Mouse (Mus musculus): ENCODE results near the gene 1500011B03Rik.
A peak's percentile ranks its signal among the peaks of the same experiment; 100 is the strongest.

1500011B03Rik gene

GRCm38 (mm10) chr5:114809181-114809756 lies 14.0 kb downstream of the 1500011B03Rik start:
- DNase-seq (ENCODE audit: inconsistent ontology term), result no peak

DNA sequence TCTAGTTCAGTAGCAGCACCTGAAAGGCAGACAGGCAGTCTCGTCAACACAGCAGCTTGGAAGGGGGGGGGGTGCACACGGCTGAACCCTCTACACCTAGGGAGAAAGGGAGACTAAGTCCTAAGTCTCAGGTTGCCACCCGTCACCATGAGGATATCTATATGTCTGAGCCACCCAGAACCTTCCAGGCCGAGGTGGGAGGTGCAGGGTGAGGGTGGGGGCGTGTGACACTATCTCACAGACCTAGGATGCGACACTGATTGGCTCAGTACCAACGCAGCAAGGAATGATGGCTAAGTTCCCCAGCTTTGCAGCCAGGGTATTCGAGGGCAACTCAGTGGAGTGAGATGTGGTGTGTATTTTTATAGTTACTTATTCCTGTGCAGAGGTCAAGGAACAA lies 14.9 kb downstream of the 1500011B03Rik start:
- no peak for DNase-seq (ENCODE audit: inconsistent ontology term)

DNA sequence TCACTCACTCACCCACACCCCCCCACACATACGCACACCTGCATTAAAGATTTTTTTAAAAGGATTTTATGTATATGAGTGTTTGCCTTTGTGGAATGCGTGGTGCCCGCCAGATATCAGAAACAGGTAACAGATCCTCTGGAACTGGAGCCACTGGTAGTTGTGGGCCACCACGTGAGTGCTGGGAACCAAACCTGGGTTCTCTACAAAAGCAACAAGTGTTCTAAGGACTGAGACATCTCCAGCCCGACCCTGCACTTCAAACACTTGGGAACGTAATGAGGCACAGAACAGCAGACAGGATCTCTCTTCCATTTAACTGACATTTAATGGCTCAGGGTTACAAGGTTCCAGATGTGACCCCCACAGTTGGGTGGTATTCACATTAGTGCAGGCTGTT lies 15.4 kb downstream of the 1500011B03Rik start:
- DNase-seq (ENCODE audit: inconsistent ontology term), result no peak

- DNase-seq (ENCODE audit: inconsistent ontology term), result no peak
These were observed 15.8 kb downstream of the 1500011B03Rik start for GRCm38 (mm10) chr5:114807468-114807867.

DNA sequence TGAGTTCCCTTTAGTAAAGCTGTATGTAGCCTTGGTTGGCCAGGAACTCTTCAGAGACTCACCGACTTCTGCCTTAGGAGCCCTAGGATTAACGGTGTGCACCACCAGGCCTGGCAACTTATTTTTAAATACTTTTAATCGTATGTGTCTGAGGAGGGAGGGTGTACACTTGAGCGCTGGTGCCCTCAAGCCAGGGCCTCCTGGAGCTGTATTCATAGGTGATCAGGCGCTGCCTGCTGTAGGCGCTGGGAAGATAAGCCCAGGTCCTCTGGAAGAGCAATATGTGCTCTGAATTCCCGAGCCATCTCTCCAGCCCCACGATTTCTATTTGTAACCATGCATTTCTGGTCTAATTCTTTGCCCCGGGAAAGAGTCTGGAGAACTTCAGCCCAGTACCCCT lies 16.2 kb downstream of the 1500011B03Rik start:
- no peak for DNase-seq (ENCODE audit: inconsistent ontology term)

GRCm38 (mm10) chr5:114806636-114807035 lies 16.6 kb downstream of the 1500011B03Rik start:
- no peak for DNase-seq (ENCODE audit: inconsistent ontology term)

GRCm38 (mm10) chr5:114805436-114806350 lies 17.6 kb downstream of the 1500011B03Rik start:
- DNase-seq (ENCODE audit: inconsistent ontology term), result no peak

- peak; percentile 46 for DNase-seq (ENCODE audit: inconsistent ontology term)
These were observed 18.3 kb downstream of the 1500011B03Rik start for GRCm38 (mm10) chr5:114804958-114805357.

DNA sequence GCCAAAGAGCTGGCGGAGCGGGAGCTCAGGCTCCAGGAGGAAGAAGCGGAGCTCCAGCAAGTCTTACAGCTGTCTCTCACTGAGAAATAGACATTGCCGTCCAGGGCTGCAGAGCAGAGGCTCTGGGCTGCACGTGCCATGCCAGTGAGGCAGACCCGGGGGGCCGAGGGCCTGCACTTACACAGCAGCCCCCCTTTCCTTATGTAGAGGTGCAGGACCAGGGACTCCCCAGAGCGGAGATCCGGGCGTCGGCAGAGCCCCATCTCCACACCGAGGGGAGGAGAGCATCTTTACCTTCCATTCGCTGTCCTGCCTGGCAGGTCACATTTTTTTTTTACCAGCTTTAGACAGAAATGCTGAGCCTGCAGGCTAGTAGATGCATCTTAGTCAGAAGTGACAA lies 18.9 kb downstream of the 1500011B03Rik start:
- no peak for DNase-seq (ENCODE audit: inconsistent ontology term)

DNA sequence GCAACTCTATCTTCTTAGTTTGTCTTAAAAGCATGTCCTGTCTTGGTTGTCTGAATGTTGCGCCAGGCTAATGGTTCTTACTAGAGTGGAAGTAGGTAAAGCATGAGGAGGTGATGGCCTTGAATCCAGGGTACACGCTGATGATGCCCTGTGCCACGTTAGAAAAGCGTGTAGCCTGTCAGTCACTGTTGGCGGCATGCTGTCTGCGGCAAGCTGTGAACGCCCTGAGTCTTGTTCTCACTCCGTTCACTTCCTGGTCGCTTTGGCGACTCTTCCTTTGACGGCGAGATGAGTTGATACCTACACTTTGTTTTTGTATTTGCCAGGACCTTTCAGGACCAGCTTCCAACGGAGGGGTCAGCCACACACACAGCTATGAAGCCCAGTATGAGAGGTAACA lies 20.0 kb downstream of the 1500011B03Rik start:
- DNase-seq (ENCODE audit: inconsistent ontology term), result no peak

DNA sequence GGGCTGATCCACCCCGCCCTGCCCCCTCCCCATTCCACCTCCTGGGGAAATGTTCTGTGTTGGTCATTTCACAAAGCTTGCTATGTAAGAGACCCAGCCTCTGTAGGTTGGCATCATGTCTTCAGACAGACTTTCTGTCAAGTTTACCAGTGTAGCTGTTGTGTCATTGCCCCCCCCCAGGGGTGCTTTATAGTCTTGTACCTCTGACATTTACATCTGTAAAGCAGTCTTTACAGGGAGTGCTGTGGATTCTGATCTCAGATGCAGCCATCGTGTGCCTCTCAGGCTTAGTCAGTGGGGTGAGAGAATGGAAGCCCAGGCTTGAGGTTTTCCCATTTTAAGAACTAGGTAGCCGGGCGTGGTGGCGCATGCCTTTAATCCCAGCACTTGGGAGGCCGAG lies 21.4 kb downstream of the 1500011B03Rik start:
- no peak for DNase-seq (ENCODE audit: inconsistent ontology term)

DNA sequence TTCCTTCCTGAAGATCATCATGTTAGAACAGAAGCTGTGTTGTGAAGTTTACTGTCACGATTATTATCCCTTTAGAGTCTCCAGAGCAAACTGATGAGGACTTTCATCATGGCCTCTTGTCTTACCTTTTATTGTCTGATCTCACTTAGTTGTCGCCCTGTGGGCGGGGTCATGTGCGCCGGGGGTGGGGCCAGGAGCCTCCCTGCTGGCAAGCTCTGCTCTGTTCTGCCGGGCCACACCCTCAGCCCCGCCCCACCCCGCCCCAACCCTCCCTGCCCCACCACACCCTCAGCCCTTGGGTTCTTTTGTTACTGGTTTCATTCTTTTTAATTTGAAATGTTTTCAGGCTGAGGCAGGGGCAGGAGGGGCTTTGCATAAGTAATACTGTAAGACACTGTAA lies 22.2 kb downstream of the 1500011B03Rik start:
- DNase-seq (ENCODE audit: inconsistent ontology term), result no peak

DNA sequence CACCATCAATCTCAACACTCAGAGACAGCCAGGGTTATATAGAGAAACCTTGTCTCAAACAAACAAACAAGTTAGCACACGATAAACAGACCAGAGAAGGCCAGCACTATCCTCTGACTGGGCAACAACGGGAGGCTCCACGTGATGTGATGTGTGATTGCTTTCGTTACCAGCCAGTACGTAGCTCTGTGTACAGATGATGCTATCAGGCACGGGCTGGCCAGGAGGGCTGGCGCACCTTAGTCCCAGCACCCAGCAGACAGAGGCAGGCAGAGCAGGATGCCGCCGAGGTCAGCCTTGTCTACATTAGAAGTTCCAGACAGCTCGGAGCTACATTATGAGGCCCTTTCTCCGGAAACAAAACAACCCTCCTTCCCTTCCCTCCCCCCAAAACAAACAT lies 23.4 kb downstream of the 1500011B03Rik start:
- no peak for DNase-seq (ENCODE audit: inconsistent ontology term)

DNA sequence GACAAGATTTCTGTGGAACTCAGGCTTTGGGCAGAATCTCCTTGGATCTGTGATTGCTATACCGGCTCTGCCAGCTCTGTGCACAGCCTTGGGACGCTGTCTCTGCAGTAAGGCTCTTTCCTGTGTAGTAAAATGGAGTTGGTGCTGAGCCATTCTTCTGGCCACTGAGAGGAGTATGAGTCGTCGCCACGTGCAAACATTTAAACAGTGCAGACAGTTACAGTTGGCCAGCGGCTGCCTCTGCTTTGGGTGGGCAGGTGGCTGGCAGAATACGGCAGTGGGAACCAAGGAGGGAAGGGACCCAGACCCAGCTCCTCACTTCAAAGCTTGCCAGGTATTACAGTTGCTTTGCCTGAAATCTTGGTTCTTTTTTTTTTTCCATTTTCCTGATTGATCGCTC lies 26.0 kb downstream of the 1500011B03Rik start:
- DNase-seq (ENCODE audit: inconsistent ontology term), result no peak

- DNase-seq (ENCODE audit: inconsistent ontology term), result peak; percentile 37
These were observed 26.8 kb downstream of the 1500011B03Rik start for GRCm38 (mm10) chr5:114796299-114797012.

DNA sequence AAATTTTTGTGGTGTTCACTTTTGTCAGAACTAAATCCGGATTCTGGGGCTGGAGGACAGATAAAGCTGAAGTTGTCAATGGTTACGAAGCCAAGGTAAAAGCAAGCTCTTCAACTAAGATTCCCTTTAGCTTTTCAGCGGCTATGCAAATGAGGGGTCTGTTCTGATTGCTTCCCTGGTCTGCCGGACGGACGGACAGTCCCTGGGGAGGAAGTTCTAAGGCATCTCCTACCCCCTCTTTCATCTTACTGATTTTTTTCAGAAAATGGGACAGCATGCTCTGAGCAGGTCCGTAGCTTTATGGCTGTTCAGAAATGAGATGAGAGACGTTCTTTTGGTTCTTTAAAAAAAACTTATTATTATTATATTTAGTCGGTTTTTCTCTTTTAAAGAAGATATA lies 27.6 kb downstream of the 1500011B03Rik start:
- no peak for DNase-seq (ENCODE audit: inconsistent ontology term)

- no peak for DNase-seq (ENCODE audit: inconsistent ontology term)
These were observed 28.0 kb downstream of the 1500011B03Rik start for GRCm38 (mm10) chr5:114795231-114795630.

GRCm38 (mm10) chr5:114794609-114795008 lies 28.7 kb downstream of the 1500011B03Rik start:
- no peak for DNase-seq (ENCODE audit: inconsistent ontology term)

DNA sequence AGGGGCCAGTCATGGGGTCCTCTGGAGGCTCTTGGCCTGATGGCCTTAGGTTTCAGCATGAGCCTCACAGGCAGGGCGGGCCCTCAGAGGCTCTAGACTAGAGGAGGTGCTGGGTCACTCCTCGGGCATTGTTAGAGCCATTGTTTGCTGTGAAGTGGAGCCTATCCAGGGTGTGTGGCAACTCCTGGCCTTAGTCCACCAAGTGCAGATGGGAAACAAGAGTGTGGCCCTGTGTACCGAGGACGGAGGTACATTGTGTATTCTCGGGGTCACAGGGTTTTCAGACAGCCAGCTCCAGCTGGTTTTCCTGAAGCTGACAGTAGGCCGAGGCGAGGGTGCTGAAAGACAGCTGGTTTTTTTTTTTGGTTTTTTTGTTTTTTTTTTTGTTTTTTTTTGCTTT lies 30.0 kb downstream of the 1500011B03Rik start:
- DNase-seq (ENCODE audit: inconsistent ontology term), result no peak

DNA sequence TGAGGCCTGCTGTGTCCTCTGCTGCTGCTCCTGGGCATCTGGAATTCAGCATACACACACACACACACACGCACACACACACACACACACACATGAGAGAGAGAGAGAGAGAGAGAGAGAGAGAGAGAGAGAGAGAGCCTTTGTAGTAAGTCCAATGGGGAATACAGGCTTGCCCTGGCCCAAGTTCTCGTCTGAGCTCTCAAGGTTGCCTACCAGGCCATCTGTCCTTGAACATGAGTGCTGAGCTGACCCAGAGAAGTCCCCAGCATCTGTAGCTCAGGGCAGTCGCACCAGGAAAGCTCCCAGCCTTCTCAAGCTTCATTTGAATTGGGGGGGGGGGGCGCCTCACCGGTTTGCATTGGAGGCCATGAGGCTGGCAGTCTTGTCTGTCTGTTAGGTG lies 38.1 kb downstream of the 1500011B03Rik start:
- DNase-seq (ENCODE audit: inconsistent ontology term), result no peak

GRCm38 (mm10) chr5:114784622-114785165 lies 38.6 kb downstream of the 1500011B03Rik start:
- DNase-seq (ENCODE audit: inconsistent ontology term), result no peak

All from Muller cell, postnatal 12 days (primary cell).